Mouse (Mus musculus) left cerebral cortex, postnatal 10 days (tissue): ENCODE measurements around the gene 5530401A14Rik. TPM values are rescaled to one million over a fixed set of nuclear protein-coding genes. Genes with fewer than 3 reads are reported as not detected.

Source experiments
- DNase-seq, 2 experiments: peaks; one replicate each; pipeline ENCODE4 v3.0.0; 2021 to 2022; ENCODE audit warnings: low spot score in 2 of 2, mixed read lengths in 1 of 2; ENCODE audit errors: extremely low spot score in 1 of 2
- intact Hi-C: fragments of 180-260 bp; cut with DNase I; formaldehyde crosslinking; loops from one replicate; pipeline ENCODE4 v1.15.1; 2025
- total RNA-seq, 2 experiments: library from RNA; stranded (reverse); gene quantifications; 2 replicates each; pipeline ENCODE4 v1.2.3; 2021

5530401A14Rik gene
- total RNA-seq, 2 experiments from 2014 or later, result 0.12 TPM; not detected in 1

DNA sequence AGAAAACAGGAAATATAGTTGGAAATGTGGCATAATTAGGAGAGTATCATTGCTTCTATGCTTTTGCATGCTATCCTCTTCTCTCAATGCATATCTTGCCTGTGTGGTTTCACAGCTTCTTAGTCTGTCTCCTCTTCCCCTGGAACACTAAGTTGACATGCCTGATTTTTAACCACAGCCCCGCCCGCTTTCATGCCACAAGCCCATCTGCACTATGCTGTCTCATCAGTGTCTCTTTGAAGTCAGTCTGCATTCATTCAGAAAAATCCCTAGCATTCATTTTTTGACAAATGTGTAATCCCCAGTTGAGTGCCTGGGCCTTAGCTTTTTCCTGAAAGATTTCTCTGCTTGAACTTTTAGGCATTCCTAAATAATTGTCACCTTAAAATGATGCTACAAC is 62.6 kb downstream of the 5530401A14Rik start:
- intact Hi-C loops, result no loop called here
- DNase-seq, result no peak

DNA sequence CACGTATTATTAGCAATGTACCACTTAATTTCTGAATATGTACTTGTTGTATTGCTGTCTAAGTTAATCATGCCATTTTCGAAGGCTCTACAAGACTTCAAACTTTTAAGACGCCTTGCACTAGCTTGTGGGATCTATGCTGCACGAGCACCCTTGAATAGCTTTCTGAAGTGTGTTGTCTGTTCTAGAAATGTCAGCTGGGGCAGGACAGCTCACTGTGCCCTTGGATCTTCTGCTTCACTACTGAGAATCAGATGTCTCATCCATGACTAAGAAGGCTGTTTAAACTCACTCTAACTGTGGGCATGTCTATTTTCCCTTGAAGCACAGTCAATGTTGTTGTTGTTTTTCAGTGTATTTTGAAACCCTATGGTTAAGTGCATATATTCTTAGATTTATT is 63.2 kb downstream of the 5530401A14Rik start:
- no peak for DNase-seq
- intact Hi-C loops, result no loop called here

DNA sequence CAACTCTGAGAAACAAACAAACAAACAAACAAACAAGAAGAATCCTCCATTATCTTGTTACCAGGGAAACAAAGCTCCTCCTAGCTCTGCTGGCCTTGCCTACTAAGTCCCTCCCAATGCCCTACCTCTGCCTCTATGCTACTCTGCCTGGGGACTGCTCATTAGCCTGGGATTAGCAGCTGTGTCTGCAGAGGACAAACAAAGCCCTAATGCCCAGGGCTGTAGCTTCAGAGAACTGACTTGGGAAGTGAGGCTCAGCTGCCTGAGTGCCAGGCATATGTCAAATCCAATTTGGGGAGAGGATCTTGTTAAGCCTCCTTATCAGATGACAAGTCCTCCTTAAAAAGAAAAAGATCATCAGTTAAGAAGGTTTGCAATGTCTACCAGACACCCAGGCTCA is 65.9 kb downstream of the 5530401A14Rik start:
- DNase-seq, result no peak
- intact Hi-C loops, result no loop called here

DNA sequence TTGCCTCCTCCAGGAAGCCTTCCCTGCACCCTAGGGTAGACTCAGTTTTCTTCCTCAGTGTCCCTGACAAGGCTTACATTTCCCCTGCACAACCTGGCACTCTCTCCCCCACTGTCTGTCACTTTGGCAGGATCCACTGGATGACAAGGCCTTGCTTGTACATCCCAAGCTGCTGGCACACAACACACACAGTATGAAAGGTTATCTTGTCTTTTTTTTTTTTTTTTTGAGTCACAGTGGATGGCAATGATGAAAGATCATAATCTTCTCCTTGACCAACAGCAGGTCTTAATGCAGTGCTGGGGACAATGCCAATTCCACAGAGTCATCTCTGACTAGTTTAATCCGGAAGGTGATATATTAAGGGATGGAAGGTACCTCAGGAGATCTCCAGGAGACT is 77.0 kb downstream of the 5530401A14Rik start:
- intact Hi-C loops, result no loop called here
- no peak for DNase-seq

DNA sequence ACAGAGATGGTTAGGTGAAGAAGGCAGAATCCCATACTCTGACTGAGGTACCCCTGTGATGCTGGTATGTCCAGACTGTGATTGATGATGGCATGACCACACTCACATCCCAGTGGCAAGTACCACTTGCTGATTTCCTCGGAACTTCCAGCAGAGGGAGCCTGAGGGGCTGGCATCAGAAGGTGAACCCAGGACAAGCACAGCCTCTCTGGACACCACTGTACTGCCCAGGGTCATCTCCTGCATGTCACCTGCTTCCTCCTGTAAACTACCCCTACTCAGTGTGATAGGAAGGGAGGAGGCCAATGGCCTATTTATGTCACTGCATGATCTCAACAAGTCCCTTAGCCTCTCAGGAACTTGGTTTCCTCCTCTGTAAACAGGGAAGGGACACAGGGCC is 80.5 kb downstream of the 5530401A14Rik start:
- DNase-seq, result peak in 1 of 2 experiments; percentile 37
- intact Hi-C loops, result no loop called here

DNA sequence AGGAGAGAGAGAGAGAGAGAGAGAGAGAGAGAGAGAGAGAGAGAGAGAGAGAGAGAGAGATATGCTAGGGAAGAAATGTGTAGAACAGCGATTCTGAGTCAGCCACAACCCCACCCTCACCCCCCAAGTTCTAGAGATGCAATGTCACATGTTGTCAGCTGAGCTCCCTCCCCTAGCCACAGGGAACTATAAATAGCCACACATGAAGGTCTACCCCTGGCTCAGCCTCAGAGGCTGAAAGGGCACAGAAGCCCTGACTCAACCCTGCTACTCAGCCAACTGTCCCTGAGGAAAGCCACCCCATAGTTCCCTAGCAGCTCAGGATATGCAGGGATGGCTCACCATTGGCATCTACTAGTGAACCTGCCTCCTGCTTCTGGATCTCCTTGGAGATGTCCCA is 81.7 kb downstream of the 5530401A14Rik start:
- no peak for DNase-seq
- intact Hi-C loops, result no loop called here

Other genes starting within 250 kb of the 5530401A14Rik start
- gene Asic2, start 107.8 kb downstream of the 5530401A14Rik start, total RNA-seq, result 10 to 100 TPM; 82.0 to 86.5 TPM
- gene Ccl2, start 174.9 kb downstream of the 5530401A14Rik start, total RNA-seq, result not detected
- gene Gm17268, start 177.9 kb downstream of the 5530401A14Rik start, total RNA-seq, result not detected
- not detected for gene Ccl7, start 185.0 kb downstream of the 5530401A14Rik start, total RNA-seq
- under 1 TPM; 0.32 to 0.87 TPM for gene Ccl11, start 197.2 kb downstream of the 5530401A14Rik start, total RNA-seq
- gene Ccl12, start 241.2 kb downstream of the 5530401A14Rik start, total RNA-seq, result not detected